Mouse (Mus musculus): ENCODE data around the gene Cutal. TPM values are rescaled to one million over a fixed set of nuclear protein-coding genes. Genes with fewer than 3 reads are reported as not detected.

Gene Cutal
- polyA plus RNA-seq, 1 experiment from 2014 or later = 3.4 TPM

- Histone ChIP-seq H3K4me2 (no peak overlapping the region), H3K27ac (no peak overlapping the region), H3K9me3 (replicated peaks) (no peaks in the 10 kb centered on the region), H3K9ac (no peak overlapping the region), H3K4me1 (replicated peaks) (peaks cover 13% of the 10 kb centered on the region; the same call in 1 of the 2 replicates), H3K27me3 (no peaks in the 10 kb centered on the region), H3K36me3 (peaks cover 17% of the 10 kb centered on the region), H3K4me3 (replicated peaks) (no peak overlapping the region)
- ATAC-seq (ENCODE audit: low read depth) = no peak
- WGBS (ENCODE audit: insufficient replicate concordance) = 35% methylated on average over 5 of the region's 5 CpGs
- DNase-seq = no peak
Observed at GRCm38 (mm10) chr2:34893950-34894349, 19.8 kb downstream of the Cutal start.

GRCm38 (mm10) chr2:34895503-34896113 lies 21.4 kb downstream of the Cutal start:
- ATAC-seq (ENCODE audit: low read depth) = no peak
- H3K4me1 ChIP-seq (replicated peaks) = peaks cover 13% of the 10 kb centered on the region; the same call in 1 of the 2 replicates
- no peak overlapping the region for H3K4me2 ChIP-seq
- 77% methylated on average over 19 of the region's 19 CpGs for WGBS (ENCODE audit: insufficient replicate concordance)
- H3K9ac ChIP-seq = no peak overlapping the region
- DNase-seq = no peak
- no peak overlapping the region for H3K27ac ChIP-seq
- H3K9me3 ChIP-seq (replicated peaks) = no peaks in the 10 kb centered on the region
- no peaks in the 10 kb centered on the region for H3K27me3 ChIP-seq
- no peak overlapping the region for H3K4me3 ChIP-seq (replicated peaks)
- peaks cover 30% of the 10 kb centered on the region for H3K36me3 ChIP-seq

- peaks cover 13% of the 10 kb centered on the region; the same call in 1 of the 2 replicates for H3K4me1 ChIP-seq (replicated peaks)
- no peaks in the 10 kb centered on the region for H3K27me3 ChIP-seq
- H3K4me3 ChIP-seq (replicated peaks) = no peak overlapping the region
- DNase-seq (no peak), ATAC-seq (ENCODE audit: low read depth) (no peak)
- H3K9me3 ChIP-seq (replicated peaks) = no peaks in the 10 kb centered on the region
- WGBS (ENCODE audit: insufficient replicate concordance) = 83% methylated on average over 17 of the region's 17 CpGs
- peaks cover 39% of the 10 kb centered on the region for H3K36me3 ChIP-seq
- no peak overlapping the region for H3K4me2 ChIP-seq
- no peak overlapping the region for H3K27ac ChIP-seq
- H3K9ac ChIP-seq = no peak overlapping the region
Observed at GRCm38 (mm10) chr2:34896821-34897460, 22.7 kb downstream of the Cutal start.

DNA sequence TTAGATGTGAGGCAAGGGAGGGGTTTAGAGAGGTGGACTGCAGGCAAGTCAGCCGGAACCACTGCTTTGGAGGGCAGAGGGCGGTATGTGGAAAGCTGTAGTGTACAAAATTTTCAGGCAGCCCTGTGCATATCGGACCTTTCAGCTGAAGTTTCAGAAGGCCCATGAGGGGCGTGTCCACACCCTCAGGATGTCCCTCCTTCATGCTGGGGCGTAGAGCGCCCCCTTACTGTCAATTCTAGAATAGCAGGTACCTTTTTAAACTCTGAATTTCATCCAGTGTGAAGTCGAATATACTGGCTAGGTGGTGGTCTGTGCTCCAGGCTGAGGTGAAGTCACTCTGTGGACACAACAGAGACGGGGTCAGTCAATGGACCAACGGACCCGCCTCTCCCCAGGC lies 23.6 kb downstream of the Cutal start:
- Histone ChIP-seq H3K4me3 (replicated peaks) (no peak overlapping the region), H3K27me3 (no peaks in the 10 kb centered on the region), H3K9me3 (replicated peaks) (no peaks in the 10 kb centered on the region), H3K27ac (no peak overlapping the region), H3K4me1 (replicated peaks) (peaks cover 14% of the 10 kb centered on the region), H3K4me2 (no peak overlapping the region; the same call in 1 of the 2 replicates), H3K9ac (no peak overlapping the region), H3K36me3 (peaks cover 48% of the 10 kb centered on the region)
- 26% methylated on average over 10 of the region's 10 CpGs for WGBS (ENCODE audit: insufficient replicate concordance)
- DNase-seq (peak; percentile 53), ATAC-seq (ENCODE audit: low read depth) (peak; percentile 52)

DNA sequence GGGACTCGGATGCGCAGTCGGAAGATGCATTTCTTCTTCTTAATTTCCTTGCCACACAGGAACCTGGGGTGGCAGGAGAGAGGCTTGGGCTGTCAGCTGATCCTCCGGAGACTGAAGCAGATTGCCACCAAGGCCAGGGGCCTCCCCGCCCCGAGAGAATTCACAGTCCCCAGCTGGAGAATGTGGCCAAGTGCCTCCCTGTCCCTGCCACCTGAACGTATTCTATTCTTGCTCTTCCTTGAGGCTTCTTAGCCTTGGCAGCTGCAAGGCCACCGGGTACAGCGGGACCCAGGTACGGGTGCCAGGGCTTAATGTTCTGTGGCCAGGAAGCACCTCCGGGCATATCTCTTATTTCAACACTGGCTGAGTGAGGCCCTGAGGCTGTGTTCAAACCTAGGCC lies 25.5 kb downstream of the Cutal start:
- Histone ChIP-seq H3K27me3 (no peaks in the 10 kb centered on the region), H3K36me3 (peaks cover 54% of the 10 kb centered on the region), H3K4me2 (no peak overlapping the region), H3K4me3 (replicated peaks) (no peak overlapping the region), H3K9me3 (replicated peaks) (no peaks in the 10 kb centered on the region), H3K4me1 (replicated peaks) (peaks cover 28% of the 10 kb centered on the region), H3K9ac (no peak overlapping the region), H3K27ac (no peak overlapping the region)
- 76% methylated on average over 11 of the region's 11 CpGs for WGBS (ENCODE audit: insufficient replicate concordance)
- no peak for ATAC-seq (ENCODE audit: low read depth)
- DNase-seq = no peak

GRCm38 (mm10) chr2:34900412-34900811 lies 26.2 kb downstream of the Cutal start:
- DNase-seq = no peak
- H3K4me1 ChIP-seq (replicated peaks) = peaks cover 30% of the 10 kb centered on the region
- WGBS (ENCODE audit: insufficient replicate concordance) = 78% methylated on average over 1 of the region's 1 CpGs
- no peak overlapping the region for H3K27ac ChIP-seq
- H3K36me3 ChIP-seq = peaks cover 54% of the 10 kb centered on the region
- no peak overlapping the region for H3K9ac ChIP-seq
- no peaks in the 10 kb centered on the region for H3K27me3 ChIP-seq
- no peak overlapping the region for H3K4me3 ChIP-seq (replicated peaks)
- H3K4me2 ChIP-seq = no peak overlapping the region
- no peaks in the 10 kb centered on the region for H3K9me3 ChIP-seq (replicated peaks)
- ATAC-seq (ENCODE audit: low read depth) = no peak

- 56% methylated on average over 4 of the region's 4 CpGs for WGBS (ENCODE audit: insufficient replicate concordance)
- no peak for ATAC-seq (ENCODE audit: low read depth)
- DNase-seq = no peak
Observed at GRCm38 (mm10) chr2:34901726-34902125, 27.5 kb downstream of the Cutal start.

GRCm38 (mm10) chr2:34902731-34903130 lies 28.5 kb downstream of the Cutal start:
- H3K4me3 ChIP-seq (replicated peaks) = no peak overlapping the region
- 82% methylated on average over 6 of the region's 6 CpGs for WGBS (ENCODE audit: insufficient replicate concordance)
- DNase-seq = no peak
- H3K4me1 ChIP-seq (replicated peaks) = peaks cover 47% of the 10 kb centered on the region
- H3K36me3 ChIP-seq = peaks cover 38% of the 10 kb centered on the region
- no peak overlapping the region for H3K9ac ChIP-seq
- no peak overlapping the region for H3K27ac ChIP-seq
- H3K9me3 ChIP-seq (replicated peaks) = no peaks in the 10 kb centered on the region
- no peaks in the 10 kb centered on the region for H3K27me3 ChIP-seq
- H3K4me2 ChIP-seq = no peak overlapping the region
- no peak for ATAC-seq (ENCODE audit: low read depth)

More at GRCm38 (mm10) chr2:34901726-34902125, 27.5 kb downstream of the Cutal start:
- H3K9me3 ChIP-seq (replicated peaks) = no peaks in the 10 kb centered on the region
- no peak overlapping the region for H3K4me3 ChIP-seq (replicated peaks)
- no peak overlapping the region for H3K27ac ChIP-seq
- peaks cover 44% of the 10 kb centered on the region for H3K4me1 ChIP-seq (replicated peaks)
- H3K9ac ChIP-seq = no peak overlapping the region
- H3K27me3 ChIP-seq = no peaks in the 10 kb centered on the region
- H3K36me3 ChIP-seq = peaks cover 48% of the 10 kb centered on the region
- no peak overlapping the region for H3K4me2 ChIP-seq

GRCm38 (mm10) chr2:34903191-34903590 lies 29.0 kb downstream of the Cutal start:
- WGBS (ENCODE audit: insufficient replicate concordance) = 79% methylated on average over 7 of the region's 7 CpGs
- H3K9ac ChIP-seq = no peak overlapping the region

DNA sequence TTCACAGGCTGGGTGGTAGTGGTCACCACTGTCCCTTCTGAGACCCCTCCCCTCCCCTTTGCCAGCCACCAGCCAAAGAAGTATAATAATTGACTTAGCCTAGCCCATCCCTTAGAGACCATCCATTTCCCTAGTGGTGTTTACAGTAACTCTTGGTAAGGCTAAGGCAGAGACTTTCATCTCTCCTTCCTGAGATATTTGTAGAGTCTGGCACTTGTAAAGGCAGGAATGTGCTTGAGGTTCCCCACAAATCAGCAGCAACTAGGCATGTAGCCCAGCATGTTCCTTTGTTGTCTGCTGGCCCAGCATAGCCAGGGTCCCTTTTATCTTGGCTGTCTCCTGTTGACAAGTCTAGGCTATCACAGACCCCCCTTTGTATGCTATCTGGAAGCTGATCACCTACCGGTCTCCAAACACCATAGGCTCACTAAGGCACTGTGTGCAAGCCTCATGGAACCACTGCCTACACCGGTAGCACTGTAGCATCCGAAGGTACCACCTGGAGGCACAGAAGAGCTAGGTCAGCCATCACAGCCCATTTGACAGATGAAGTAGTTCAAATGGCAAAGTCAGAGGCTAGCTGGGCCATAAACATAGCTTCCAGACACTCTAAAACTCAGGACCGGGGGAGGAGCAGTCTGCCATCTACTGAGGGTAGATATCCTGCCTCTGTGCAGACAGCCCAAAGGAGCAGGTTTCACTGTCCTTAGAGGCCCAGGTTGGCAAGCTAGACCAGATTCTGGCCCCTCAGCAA lies 29.6 kb downstream of the Cutal start:
- ATAC-seq (ENCODE audit: low read depth) (no peak), DNase-seq (no peak)
- 64% methylated on average over 4 of the region's 4 CpGs for WGBS (ENCODE audit: insufficient replicate concordance)
- peaks cover 42% of the 10 kb centered on the region for H3K4me1 ChIP-seq (replicated peaks)
- peaks cover 38% of the 10 kb centered on the region for H3K36me3 ChIP-seq
- H3K27me3 ChIP-seq = no peaks in the 10 kb centered on the region
- peak overlapping the region; percentile 89 for H3K27ac ChIP-seq
- peak overlapping the region; percentile 84 for H3K4me2 ChIP-seq
- peak overlapping the region; percentile 67 for H3K9ac ChIP-seq
- H3K9me3 ChIP-seq (replicated peaks) = no peaks in the 10 kb centered on the region
- H3K4me3 ChIP-seq (replicated peaks) = peak overlapping the region; percentile 43; the same call in 1 of the 2 replicates

More at GRCm38 (mm10) chr2:34903191-34903590, 29.0 kb downstream of the Cutal start:
- peaks cover 42% of the 10 kb centered on the region for H3K4me1 ChIP-seq (replicated peaks)
- H3K27me3 ChIP-seq = no peaks in the 10 kb centered on the region
- H3K4me2 ChIP-seq = no peak overlapping the region
- no peak for DNase-seq
- peaks cover 38% of the 10 kb centered on the region for H3K36me3 ChIP-seq
- no peaks in the 10 kb centered on the region for H3K9me3 ChIP-seq (replicated peaks)
- H3K27ac ChIP-seq = peak overlapping the region; percentile 89; the same call in 1 of the 2 replicates
- no peak for ATAC-seq (ENCODE audit: low read depth)
- H3K4me3 ChIP-seq (replicated peaks) = no peak overlapping the region

- 1% methylated on average over 34 of the region's 34 CpGs for WGBS (ENCODE audit: insufficient replicate concordance)
- H3K9me3 ChIP-seq (replicated peaks) = no peaks in the 10 kb centered on the region
- ATAC-seq (ENCODE audit: low read depth) (peak; percentile 94), DNase-seq (peak; percentile 100)
- peaks cover 42% of the 10 kb centered on the region for H3K4me1 ChIP-seq (replicated peaks)
- no peaks in the 10 kb centered on the region for H3K27me3 ChIP-seq
- H3K4me3 ChIP-seq (replicated peaks) = peak overlapping the region; percentile 55
- H3K27ac ChIP-seq = peak overlapping the region; percentile 89
- peak overlapping the region; percentile 84 for H3K4me2 ChIP-seq
- H3K9ac ChIP-seq = peak overlapping the region; percentile 67
- peaks cover 32% of the 10 kb centered on the region for H3K36me3 ChIP-seq
Observed at GRCm38 (mm10) chr2:34904849-34905542, 30.8 kb downstream of the Cutal start.

Data from liver, embryonic 13.5 days (tissue).